Mouse (Mus musculus) olfactory bulb, adult 2 months (tissue): ENCODE results near the gene Cobl. TPM values are rescaled to one million over a fixed set of nuclear protein-coding genes. Genes with fewer than 3 reads are reported as not detected.

Experiments
- H3K27ac ChIP-seq: fragments of 200-500 bp; 2 replicates; pipeline ENCODE4 v1.5.1; 2012; ENCODE audit warnings: low read depth, low read length; ENCODE audit not compliant: insufficient read depth
- H3K4me1 ChIP-seq: fragments of 200-500 bp; 2 replicates; pipeline ENCODE4 v1.6.1; 2012; ENCODE audit warnings: low read length; ENCODE audit not compliant: control insufficient read depth, insufficient read depth
- H3K4me3 ChIP-seq: fragments of 200-500 bp; 2 replicates; pipeline ENCODE4 v1.5.1; 2012; ENCODE audit warnings: mild to moderate bottlenecking, low read depth, low read length, moderate library complexity; ENCODE audit not compliant: insufficient read depth
- CTCF ChIP-seq: fragments of 200-500 bp; IDR thresholded peaks from 2 replicates; pipeline ENCODE4 v1.5.1; 2012; ENCODE audit warnings: low read depth, mild to moderate bottlenecking, low read length, moderate library complexity; ENCODE audit not compliant: insufficient read depth
- POLR2A ChIP-seq: fragments of 200-500 bp; IDR thresholded peaks from 2 replicates; pipeline ENCODE4 v1.6.1; 2012; ENCODE audit warnings: mild to moderate bottlenecking, low read depth, low read length, moderate library complexity; ENCODE audit not compliant: insufficient read depth
- WGBS: fragments of 180-500 bp; shearing (Covaris S2); methylation state at CpG from one replicate; pipeline ENCODE4 v1.1.7; 2018; 5-methylcytosine and 5-hydroxymethylcytosine counted together
- polyA plus RNA-seq: library from polyadenylated mRNA; stranded (reverse); fragments of >200 nt; gene quantifications from 2 replicates; pipeline ENCODE4 v1.2.4, GENCODE M21; 2012; ENCODE audit warnings: low replicate concordance; ENCODE audit not compliant: missing spikeins, insufficient read depth, insufficient read length

Cobl gene
- polyA plus RNA-seq, 1 experiment, result not detected

DNA sequence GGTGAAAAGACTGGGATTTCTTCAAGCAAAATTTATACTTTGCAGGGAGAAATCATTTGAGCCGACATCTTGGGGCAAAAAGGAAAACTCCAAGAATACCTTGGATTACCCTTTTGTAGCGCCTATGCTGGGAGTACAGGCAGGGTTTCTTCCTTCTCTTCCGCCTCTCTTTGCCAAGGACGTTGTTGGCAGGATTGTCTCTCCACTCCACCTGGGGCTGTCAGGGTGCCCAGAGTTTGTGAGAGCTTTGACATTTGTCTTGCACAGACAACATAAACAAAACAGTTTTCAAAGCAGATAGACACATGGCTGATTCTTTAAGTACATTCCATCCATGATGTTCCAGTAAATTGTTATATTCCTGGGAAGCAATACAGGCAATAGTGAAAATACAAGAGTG, 265.3 kb downstream of the Cobl start:
- Histone ChIP-seq H3K4me3 (no peak overlapping the region), H3K4me1 (no peaks in the 10 kb centered on the region), H3K27ac (no peak overlapping the region)
- TF ChIP-seq POLR2A, result no peak
- no peak for TF ChIP-seq CTCF
- 69% methylated on average over 4 of the region's 4 CpGs for WGBS

DNA sequence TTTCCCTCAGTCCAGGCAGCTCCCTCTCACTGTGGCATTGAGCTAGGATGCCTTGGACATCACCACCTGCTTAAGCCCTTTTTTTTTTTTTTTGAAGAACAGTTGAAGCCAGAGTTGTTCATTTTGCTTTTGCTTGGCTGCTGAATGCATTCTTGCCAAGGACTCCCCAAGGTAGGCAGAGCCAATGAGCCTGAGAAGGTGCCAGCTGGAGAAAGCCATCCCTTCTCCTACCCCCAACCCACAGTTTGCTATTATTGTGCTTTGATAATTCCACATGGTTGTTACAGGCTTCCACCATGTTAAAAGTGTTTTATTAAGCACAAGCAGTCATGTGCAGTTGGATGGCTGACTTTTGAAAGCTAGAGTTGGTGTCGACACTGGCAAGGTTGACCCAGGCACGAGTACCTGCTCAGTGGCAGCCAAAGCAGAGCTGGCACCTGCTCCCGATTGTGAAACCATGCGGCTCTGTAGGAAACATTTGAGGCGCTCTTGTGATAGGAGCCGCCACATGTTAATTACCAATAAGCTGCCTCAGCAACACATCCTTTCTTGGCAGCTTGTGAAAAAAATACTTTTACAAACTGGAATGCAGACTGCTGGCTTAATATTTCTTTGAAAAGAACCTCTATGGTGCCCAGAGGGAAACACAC, 265.9 kb downstream of the Cobl start:
- Histone ChIP-seq H3K4me3 (no peak overlapping the region), H3K27ac (no peak overlapping the region), H3K4me1 (no peaks in the 10 kb centered on the region)
- TF ChIP-seq CTCF (no peak), POLR2A (no peak)
- WGBS, result 40% methylated on average over 6 of the region's 6 CpGs

DNA sequence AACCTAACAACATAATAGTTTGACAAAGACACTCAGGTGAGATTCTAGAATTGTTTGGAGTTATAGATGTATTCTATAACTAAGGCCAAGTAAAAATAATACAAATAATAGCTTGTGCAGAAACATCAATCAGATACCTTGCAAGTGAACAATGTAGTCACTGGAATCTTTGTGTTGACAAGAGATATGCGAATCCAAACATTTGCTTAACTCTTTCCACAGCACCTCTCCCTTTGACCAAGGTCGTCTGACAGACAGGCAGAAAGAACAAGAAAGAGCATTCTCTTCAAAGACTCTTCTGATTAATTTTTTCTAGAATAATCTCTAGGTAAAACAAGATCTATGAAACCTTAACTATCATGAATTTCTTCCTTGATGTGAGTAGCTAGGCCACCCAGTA, 266.7 kb downstream of the Cobl start:
- H3K4me1 ChIP-seq, result no peaks in the 10 kb centered on the region
- no peak for TF ChIP-seq POLR2A
- TF ChIP-seq CTCF, result no peak
- WGBS, result 90% methylated on average over 2 of the region's 2 CpGs
- no peak overlapping the region for H3K27ac ChIP-seq
- no peak overlapping the region for H3K4me3 ChIP-seq

DNA sequence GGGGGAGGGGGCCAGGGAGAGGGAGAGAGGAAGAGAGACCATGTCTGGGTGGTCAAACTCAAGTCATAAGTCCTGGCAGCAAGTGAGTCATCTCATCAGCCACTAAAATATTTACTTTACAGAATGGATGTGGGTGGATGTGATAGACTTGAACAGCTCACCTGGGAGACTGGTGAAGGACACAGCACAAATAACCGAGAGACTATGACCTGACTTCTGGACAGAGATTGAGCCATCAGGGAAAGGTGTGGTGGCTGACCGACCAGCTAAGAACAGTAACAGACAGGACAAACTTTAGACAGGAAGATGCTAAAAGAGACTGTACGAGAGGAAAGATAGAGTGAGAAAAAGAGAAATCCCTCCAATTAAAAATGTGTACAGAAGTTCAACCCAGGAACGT, 267.2 kb downstream of the Cobl start:
- H3K4me1 ChIP-seq, result no peaks in the 10 kb centered on the region
- WGBS, result 90% methylated on average over 4 of the region's 4 CpGs
- no peak overlapping the region for H3K27ac ChIP-seq
- H3K4me3 ChIP-seq, result no peak overlapping the region
- TF ChIP-seq POLR2A, result no peak
- no peak for TF ChIP-seq CTCF

DNA sequence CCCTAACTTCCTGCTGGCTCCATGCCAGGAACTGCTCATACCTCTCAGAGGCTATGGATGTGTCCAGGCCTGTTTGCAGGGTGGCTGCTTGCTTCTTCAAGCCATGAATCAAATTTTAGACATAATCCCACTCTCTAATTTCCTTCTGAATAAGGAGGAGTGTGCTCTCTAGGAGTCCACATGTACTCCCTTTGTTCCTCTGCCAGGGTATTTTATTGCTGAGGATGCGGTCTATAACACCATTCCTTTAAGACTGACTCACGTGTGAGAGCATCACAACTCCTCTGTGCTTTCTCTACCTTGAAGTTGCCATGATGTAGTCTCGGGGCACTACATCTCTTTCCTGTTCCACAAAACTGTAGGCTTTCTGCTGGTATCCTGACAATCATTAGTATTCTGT, 269.4 kb downstream of the Cobl start:
- H3K27ac ChIP-seq, result no peak overlapping the region
- H3K4me3 ChIP-seq, result no peak overlapping the region
- no peak for TF ChIP-seq POLR2A
- TF ChIP-seq CTCF, result no peak
- WGBS, result 88% methylated on average over 3 of the region's 3 CpGs
- no peaks in the 10 kb centered on the region for H3K4me1 ChIP-seq

DNA sequence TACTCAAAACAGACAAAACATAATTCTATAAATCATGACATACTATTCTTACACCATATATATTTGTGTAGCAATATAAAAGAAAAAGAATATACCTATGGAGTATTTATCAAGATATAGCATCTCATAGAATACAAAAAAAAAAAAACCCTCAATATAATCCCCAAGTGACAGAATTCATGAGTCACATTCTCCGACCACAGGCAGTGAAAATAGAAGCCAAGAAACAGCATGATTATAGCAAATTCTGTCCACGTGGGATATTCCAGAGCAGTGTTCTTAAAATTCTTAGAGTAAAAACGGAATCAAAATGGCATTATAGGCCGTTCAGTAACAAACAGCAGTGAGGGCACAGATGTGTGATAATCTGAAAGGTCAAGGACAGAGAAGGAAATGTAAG, 271.4 kb downstream of the Cobl start:
- Histone ChIP-seq H3K27ac (no peak overlapping the region), H3K4me1 (no peaks in the 10 kb centered on the region), H3K4me3 (no peak overlapping the region)
- no peak for TF ChIP-seq POLR2A
- no peak for TF ChIP-seq CTCF
- WGBS, result 54% methylated on average over 4 of the region's 4 CpGs

DNA sequence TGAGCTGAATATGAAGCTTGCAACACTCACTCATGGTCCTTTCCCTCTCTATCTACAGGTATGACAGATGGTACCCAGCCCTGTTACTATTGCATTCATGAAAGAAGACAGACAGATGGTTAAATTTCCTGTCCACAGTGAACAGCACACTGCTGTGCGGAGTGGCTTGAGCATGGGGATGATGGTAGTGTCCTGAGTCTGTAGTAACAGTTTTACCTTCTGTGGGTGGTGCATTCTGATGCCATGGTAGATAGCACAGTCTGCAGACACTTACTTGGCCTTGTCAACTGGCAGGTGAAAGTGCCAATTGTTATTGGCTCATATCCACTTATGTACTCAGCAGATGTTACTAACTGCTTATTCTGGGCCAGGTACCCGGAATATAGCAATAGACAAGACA, 273.4 kb downstream of the Cobl start:
- 91% methylated on average over 2 of the region's 2 CpGs for WGBS
- no peaks in the 10 kb centered on the region for H3K4me1 ChIP-seq
- H3K27ac ChIP-seq, result no peak overlapping the region
- TF ChIP-seq CTCF (no peak), POLR2A (no peak)
- H3K4me3 ChIP-seq, result no peak overlapping the region

DNA sequence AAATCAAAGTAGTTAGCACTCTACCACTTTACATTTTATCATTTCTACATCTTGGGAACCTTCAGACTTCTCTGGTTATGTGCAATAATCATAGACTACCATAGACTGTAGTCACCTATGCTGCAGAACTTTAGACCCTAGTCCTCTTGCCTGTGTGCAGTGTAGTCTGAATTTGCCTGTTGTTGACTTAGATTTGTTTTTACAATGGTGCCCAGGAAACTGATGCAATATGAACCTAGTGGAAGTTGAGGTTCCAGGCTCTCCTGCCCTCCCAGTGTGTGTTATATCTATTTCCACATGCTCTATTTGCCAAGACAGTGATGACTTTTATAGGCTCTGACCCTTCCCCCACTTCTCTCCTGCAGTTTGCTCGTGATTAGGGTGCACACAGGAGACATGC, 274.3 kb downstream of the Cobl start:
- no peak for TF ChIP-seq POLR2A
- TF ChIP-seq CTCF, result no peak
- Histone ChIP-seq H3K4me3 (no peak overlapping the region), H3K4me1 (no peaks in the 10 kb centered on the region), H3K27ac (no peak overlapping the region)
- 72% methylated on average over 1 of the region's 1 CpGs for WGBS
